Mouse (Mus musculus) c-Kit-positive CD71-negative TER-119-negative erythroid progenitor cells, embryonic 14.5 days (primary cell): ENCODE measurements around the gene Lrrn2.

ENCODE experiments used
- DNase-seq: peaks from one replicate; pipeline ENCODE4 v3.0.0-alpha.2; 2013; ENCODE audit warnings: low read depth

The Lrrn2 gene

DNA sequence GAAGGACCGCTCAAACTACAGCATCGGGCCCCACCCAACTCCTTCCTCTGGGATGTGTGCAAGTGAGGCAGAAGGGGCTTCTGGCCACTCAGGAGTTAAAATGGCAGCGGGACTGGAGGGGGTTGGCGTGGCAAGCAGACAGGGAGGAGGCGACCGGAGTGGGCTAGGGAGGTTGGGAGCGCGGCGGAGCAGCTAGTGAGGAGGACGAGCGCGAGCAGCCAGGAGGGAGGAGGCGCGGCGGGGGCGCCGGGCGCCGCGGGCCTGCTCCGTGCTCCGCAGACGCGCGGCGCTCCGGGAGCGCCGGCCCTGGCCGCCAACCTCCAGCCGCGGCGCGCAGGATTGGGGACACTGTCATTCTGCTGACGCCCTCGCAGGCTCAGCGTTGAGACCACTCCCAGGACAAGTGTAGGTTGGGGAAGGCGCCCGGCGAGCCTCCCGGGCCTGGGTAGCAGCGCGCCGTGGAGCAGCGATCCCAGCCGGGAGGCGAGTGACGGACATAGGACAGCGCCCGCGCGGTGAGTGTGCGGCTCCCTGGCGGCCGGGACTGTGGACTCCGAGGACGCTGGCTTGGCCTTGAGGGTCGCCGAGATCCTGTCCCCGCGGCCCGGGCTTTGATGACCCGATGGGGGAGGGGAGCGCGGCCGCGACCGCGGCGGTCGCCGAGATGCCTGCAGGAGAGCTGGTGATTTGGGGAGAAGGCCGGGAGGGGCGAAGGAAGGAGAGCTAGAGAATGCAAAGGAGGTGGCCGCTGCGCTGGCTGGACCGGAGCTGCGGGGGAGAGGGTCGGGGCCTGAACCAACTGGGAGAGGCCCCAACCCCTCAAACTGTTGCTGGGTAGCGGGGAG, at the start of gene Lrrn2:
Gene Lrrn2 (plus strand): TSS at position 113 of the 845 bp plus-strand sequence.
- no peak for DNase-seq

DNA sequence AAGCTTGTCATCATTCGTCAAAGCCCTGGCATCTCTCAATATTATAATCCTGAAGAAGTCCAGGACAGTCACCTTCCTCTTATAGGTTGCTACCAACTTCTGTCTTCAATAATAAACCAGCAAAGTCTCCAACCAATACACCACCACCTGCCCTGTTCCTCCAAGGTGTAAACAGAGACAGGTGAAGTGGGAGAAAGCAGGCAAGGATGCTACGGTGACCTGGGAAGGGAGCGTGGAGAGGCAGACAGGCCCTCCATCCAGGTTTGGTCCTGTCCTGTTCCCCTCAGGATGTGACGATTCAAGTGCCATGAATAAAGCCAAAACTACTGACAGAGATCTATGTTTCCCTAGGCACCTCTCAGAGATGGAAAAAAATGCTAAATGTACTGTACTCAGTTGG, 48.1 kb upstream of the Lrrn2 start:
- DNase-seq = no peak

DNA sequence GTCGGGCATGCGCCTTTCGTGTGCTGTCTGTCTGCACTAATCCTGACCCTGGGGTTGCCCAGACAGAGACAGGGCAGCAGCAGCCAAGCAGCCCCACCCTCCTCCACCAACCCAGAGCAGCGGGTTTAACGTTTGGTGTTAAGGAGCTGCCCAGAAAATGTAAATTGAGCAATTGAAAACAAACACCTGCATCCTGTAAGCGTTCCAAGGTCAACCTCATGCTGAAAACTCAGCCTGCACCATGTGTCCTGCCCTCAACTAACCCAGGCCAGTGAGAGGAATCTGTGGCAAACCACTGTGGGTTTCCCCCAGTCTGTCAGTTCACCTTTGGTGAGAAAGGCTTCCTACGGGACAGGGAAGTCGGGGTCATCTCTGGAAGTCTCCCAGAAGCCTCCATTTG, 46.0 kb upstream of the Lrrn2 start:
- no peak for DNase-seq

DNA sequence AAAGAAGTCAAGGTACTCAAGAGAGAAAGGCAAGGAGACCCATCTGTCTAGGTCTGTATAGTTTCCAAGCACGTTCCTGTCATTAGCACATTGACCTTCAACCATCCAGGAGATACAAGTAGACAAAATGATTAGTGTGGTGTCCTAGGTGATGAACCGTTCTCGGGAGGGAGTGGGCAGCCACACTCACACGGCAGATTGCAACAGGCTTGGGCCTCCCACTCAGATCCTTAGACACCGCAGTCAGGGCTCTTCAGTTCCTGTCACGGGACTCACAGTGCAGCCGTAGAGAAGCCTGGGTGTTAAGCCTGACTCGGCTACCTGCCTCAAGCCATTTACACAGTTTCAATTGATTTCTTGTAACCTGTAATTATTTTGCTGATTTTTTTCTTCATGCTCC, 43.2 kb upstream of the Lrrn2 start:
- DNase-seq = no peak

DNA sequence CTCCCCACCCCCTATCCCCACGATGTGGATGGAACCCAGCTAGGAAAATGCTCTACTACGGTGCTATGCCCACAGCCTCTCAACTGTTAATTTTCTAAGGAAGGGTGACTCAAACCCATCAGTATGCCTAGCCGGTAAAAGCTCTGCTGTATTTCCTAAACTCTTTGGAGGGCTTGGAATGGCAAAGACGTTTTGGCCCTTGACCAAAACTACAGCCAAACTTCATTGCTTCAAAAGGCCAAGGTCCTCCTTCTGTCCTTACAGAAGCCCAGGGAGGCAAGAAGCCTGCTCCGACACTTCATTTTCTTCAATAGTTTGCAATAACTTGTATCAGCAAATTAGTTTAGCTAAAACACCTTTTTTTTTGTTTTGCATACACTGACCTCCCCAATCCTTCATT, 42.4 kb upstream of the Lrrn2 start:
- no peak for DNase-seq

DNA sequence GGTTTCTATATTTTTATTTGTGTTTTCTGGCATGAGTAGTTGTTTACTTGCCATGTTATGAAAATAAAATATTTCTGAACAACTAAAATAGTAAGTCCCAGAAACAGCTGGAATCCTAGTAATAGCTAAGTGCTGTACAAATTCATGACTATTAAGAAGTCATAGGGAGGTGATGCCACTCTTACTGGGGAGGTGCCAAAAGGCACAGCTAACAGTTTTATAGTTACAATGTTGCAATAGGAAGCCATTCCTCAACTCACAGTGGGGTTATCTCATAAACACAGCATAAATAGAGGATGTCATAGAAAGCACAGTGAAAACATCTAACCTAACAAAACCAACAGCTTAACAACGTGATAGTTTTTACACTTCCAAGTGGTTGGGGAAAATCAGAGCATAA, 41.7 kb upstream of the Lrrn2 start:
- DNase-seq = no peak

DNA sequence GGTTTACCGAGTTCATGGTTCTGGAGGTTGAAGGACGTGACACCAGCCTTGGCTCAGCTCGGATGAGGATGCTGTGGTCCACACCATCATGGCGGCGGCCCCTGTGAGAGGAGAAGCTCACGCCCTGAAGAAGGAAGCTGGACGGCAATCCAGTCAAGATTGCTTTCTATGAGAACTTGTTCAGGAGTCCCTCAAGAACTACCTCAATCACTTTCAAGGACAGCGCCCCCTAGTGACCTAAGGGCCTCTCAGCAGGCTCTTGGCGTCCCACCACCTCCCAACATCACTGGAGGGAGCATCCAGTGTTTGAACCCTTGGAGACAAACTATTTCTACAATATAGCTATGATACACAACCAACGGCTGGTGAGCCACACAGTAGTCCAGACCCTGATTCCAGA, 36.5 kb upstream of the Lrrn2 start:
- DNase-seq = no peak

DNA sequence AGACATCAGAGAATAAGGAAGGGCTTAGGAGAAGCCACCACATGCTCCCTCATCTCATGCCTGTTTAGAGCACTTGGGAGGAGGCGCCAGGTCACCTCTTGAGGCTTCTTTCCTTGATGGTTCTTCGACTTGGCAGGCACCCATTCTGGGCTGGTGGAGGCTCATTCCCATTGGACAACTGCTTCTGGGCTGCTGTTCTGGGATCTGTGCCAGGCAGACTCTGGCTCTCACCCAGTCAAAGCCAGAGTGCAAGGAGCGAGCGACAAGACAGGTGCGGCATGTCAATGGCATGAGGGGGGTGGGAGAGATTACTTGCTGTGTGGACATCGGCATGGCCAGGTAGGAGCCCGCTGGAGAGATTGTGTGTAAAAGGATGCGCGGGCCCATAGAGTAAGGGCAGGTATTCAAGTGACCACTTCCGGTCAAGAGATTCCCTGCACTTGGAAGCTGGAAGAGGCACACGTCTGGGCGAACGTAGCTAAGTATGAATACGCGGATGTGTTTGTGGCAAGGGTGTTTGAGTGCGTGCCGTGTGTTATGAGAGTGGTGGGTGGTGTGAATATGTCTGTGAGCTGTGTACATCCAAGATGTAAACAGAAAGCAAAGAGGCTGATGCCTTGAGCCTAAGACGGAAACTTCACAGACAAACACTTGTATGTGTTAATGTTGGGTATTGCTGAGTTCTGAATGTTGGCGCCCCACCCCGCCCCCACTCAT, 35.8 kb upstream of the Lrrn2 start:
- DNase-seq = no peak

DNA sequence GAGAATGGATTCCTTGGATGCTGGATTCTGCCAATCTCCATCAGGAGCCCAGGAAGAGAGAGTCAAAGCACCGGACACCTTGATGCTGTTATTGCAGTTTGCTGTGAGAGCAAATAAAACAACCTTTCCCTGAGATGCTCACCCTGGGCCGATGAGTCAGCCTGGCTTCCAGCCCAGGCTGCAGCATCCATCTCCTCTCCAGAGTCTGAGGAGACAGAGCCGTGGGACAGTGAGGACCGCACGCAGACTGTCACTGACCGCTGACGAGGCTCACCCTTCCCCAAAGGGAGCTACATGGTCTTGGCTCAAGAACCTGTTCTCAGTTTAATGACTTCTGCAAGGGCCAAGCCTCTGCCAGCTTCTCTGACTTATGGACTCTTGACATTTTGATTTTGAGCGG, 34.3 kb upstream of the Lrrn2 start:
- DNase-seq = no peak

DNA sequence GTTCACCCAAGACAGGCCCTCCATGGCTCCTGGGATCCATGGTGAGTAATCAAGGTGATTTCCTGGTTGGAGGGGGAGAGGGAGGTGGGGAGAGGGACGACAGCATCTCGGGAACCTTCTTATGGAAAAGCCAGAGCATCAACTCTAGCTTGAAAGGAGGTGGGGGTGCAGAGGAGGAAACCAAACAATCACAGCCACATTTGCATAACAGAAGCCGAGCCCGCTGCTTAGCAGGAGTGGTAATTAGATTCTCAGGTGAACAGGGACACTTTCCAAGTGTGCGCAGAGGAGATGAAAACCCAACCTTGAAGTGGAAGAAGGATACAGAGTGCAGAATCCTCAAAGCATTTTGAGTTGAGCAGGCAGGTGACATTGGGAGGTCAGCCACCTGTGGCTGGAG, 29.3 kb upstream of the Lrrn2 start:
- no peak for DNase-seq

DNA sequence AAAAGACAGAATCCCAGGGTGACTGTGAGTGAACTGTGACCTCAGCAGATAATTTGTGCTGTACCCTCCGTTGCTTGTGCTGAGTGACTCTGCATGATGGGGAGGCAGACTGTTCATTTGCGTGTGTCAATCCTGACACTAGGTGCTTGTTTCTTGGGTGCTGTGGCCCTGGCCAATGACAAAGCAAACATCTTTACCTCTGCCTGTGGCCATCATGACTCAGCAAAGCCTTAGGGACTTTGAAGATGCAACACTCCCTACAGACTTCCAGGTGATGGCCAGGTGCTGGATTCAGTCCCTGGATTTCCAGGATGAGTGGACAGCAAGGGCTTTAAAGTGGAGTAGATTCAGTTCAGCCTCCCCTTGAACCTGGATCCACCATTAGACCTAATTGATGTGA, 28.8 kb upstream of the Lrrn2 start:
- DNase-seq = no peak

DNA sequence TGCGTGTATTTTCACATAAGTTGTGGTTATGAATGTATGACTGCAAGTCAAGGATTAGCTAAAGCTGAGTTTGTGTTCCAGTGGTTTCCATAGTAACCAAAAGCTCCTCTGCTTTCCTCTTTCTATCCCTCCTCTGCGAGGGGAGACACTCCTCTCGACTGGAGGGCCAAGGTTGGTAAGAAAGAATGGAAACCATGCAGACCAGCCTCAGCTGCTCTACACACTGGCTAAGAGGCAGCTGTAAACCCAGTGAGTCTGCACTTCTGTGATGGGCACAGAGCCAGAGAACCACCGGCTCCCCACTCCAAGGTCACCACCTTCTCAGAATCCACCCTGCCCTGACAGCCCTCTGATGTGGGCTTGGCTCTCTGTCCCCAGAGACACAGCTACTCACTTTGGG, 28.3 kb upstream of the Lrrn2 start:
- DNase-seq = no peak

DNA sequence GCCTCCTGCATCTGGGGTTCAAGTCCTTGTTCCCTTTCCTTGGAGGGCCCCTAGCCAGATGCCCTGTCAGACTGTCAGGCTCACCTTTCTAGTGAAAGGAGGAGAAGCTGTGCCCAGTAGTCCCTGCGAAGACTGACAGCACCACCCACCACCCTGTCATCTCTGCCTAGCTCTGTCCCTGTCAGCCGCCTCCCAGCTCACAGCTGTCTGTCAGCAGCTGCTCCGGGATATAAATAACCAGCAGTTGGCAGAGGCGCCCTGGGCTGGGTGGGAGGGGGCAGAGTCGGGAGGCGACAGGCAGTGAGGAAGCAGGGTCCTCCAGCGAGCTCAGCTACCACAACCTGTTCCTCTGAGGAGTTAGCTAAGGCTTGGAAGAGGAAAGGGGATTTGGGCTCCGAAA, 26.8 kb upstream of the Lrrn2 start:
- DNase-seq = no peak

DNA sequence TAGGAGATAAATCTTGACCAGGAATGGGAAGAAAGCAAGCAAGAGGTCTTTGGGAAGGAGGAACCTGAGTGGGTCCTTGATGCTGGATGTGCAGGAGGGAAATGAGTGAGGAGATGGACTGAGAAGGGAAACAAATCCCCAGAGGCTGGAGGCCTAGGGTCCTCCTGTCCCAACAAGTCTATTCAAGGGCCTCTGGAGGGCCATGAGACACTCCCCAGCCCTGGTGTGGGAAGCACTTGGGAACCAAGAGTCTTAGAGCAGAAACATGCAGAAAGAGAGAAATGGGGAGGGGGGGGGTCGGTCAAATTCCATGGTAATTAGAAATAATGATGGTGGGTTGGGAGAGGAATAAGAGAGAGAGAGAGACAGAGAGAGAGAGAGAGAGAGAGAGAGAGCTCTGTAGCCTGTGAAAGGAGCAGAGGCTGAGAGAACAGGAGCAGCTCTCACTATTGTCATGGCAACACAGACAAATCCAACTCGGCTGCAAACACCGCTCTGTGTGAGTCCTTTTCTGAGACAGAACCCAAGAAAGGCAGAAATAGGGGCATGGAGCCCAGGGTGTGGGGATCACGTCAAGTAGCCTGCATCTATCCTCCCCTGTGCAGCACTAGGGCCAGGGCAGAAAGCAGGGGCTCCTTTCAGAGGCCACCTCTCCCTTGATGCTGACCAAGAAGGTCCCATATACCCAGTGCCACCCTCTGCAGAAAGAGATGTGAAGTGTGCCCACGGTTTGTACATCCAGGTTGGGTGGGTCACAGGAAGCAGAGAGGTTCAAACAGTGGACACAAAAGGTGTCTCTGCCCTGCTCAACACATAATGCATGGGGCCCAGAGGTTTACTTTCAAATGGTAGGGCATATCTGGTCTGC, 21.3 kb upstream of the Lrrn2 start:
- DNase-seq = no peak

DNA sequence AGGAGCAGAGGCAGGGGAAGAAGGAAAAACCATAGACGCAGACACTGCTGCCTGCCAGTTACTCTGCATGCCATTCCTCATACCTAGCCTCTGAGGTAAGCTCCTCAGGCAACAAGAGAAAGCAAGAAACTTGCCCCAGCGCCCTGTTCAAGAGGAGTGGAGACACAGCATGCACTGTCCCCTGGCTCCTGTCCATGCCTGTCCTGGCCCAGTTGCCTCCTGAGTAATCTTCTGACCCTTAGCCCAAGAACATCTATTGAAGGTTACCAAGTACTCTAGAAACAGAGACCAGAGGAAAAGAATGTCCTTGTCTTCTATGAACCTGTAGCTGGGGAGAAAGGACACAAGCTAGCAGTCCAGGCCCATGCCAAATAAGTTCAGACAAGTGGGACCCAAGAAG, 15.9 kb upstream of the Lrrn2 start:
- DNase-seq = no peak

DNA sequence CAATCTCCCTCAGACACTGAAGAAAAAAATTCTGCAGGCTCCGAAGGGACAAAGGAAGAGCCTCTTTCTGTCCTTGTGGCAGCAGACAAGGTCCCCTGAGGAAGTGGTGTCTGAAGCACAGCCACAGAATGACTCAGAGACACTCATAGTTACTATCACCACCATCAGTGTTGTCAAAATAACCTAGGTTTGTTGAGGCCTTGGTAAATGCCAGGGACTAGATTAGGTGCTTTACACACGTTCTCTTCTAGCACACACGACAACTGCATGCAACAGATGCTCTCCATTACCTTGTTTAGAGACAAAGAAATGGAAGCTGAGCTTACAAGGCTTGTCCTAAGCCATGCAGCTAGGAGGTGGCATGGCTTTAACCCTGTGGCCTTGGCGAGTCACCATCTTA, 14.5 kb upstream of the Lrrn2 start:
- DNase-seq = no peak

DNA sequence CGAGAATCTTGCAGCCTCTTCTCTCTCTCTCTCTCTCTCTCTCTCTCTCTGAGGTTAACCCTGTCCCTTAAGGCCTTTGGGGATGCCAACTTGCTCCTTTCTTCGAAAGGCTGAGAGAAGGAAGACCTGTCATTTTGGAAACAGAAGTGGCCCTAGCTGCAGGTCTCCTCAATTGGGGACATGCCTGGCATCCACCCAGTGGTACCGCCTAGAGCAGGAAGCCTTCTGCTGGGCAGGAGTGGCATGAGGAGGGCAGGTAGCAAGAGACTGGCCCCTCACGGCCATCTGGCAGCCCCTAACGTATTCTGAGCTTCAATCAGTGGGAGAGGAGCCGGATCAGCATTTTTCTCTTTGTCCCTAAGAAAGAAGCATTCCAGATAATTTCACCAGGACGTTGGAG, 9.7 kb upstream of the Lrrn2 start:
- DNase-seq = no peak

DNA sequence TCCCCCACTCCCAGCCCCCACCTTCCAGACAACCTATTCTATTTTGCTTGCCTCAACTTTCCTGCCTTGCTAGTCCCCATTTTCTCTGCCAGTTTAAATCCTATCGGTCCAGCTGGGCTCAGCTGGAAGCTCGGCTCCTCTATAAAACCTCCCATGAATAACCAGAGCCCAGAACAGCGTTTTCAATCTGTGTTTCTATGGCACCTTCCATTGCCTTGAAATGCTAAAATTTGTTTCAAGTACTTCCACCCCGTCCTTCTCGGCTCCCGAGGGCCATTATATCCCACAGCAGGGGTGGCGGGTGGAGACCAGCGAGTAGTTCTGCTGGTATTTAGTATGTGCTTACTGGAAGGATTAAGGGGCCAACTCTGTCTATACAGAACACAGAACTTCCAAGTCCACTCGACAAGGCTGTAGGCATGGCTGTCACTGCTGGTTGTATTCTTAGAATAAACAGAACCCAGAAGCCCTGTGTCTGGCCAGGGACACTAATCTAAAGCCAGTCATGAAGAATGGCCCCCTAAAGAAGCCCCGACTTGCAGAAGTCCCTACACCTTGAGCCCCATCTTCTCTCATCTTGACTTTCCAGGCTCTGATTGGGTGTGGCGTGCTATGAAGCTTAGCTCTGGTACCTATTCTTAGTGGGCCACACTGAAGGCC, 992 bp upstream of the Lrrn2 start:
- no peak for DNase-seq

DNA sequence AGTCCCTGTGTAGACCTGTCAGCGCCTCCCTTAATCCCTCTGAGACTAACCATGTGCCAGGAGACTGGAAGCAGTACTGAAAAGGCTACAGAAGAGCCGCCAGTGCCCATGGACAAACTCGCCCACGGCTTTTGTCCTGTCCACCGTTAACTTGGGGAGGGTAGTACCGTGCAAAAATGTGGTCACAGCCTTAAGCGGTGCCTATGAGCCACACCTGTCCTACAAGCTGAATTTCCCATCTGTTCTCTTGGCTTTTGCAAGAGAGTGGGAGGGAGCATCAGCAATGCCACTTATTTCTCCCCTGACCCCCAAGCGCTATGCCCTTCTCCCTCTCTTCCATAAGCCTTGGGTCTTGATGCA, 292 bp upstream of the Lrrn2 start:
- no peak for DNase-seq

DNA sequence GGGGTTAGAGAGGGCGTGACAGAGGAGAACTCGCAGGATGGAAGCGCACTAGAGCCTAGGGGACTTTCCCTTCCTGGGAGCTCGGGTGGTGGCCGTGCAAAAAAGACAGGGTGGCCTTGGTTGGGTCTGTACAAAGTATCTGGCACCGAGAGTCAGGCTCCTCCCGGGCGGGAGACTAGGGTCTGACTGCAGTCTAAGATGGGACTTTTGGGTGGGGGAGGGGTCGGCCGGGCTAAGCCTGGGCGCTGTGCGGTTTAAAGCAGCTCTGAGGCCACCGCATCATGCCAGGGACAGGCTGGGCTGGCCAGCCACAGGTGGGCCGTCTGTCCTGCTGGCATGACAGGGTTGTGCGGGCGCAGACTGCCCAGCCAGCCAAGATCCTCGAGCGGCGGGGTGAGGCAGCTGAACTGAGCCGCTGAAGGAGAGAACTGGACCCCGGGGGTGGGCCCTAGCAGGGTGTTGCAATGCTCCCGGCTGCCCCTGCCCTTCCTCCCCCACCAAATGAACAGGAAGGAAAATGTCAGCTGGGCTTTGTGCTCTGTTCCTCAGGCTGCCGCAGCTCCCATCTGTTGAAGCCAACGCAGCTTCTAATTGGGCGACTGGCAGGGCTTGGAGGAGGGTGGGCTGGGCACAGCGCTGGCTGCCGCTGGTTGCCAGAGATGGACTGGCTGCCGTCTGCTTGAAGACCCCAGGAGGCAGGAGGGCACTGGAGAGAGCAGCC, 1.1 kb downstream of the Lrrn2 start:
- no peak for DNase-seq

DNA sequence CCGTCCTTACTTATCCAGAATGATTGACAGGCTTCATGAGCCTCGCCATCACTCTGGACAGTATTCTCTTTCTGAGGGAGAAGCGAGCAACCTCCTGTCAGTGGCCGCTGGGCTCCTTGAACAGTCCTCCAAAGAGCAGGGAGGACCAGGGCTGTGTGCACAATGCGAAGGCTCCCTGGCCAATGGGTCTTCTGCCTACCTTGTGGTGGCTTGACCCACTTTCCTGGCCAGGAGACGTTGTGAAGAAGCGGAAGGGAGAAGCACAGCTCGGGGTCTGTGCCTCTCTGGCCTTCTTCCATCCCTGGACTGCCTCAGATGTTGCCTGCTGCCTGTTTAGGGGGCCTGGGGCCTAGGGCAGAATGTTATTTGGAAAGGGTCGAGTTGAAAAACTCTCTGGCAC, 1.8 kb downstream of the Lrrn2 start:
- no peak for DNase-seq

DNA sequence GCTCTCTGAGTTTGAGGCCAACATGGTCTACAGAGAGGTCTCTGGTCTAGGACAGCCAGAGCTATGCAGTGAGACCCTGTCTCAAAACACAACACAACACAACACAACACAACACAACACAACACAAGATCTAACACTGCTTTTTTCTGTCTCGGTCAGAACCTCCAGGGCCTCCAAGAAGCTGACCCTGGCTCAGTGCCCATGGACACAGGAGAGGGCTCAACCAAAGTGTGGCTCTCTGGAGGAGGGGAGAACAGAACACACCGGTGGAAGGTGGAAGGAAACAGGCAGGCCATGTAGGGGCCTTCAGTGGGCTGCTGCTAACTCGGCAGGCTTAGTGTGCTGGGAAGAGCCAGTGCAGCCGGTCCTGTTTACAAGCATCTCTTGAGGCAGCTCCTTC, 5.6 kb downstream of the Lrrn2 start:
- no peak for DNase-seq
